Mouse (Mus musculus) midbrain, embryonic 12.5 days (tissue): ENCODE measurements around the gene Lsm11. TPM values are rescaled to one million over a fixed set of nuclear protein-coding genes. Genes with fewer than 3 reads are reported as not detected.
A peak's percentile ranks its signal among the peaks of the same experiment; 100 is the strongest.

ENCODE experiments used
- ATAC-seq: fragments of 200-750 bp; cut with Nextera tagmentation; 2 replicates; pipeline ENCODE4 v1.8.0; 2017; ENCODE audit warnings: low read depth, moderate TSS enrichment, moderate library complexity; ENCODE audit not compliant: low FRiP score
- H3K27ac ChIP-seq: fragments of 300-500 bp; sonication (generic); replicated peaks from 2 replicates; pipeline ENCODE4 v1.5.1; 2016; ENCODE audit warnings: mild to moderate bottlenecking
- H3K27me3 ChIP-seq: fragments of 300-500 bp; sonication (generic); 2 replicates; pipeline ENCODE4 v1.6.1; 2016; ENCODE audit warnings: mild to moderate bottlenecking
- H3K36me3 ChIP-seq: fragments of 300-500 bp; sonication (generic); 2 replicates; pipeline ENCODE4 v1.6.1; 2016
- H3K4me1 ChIP-seq: fragments of 300-500 bp; sonication (generic); 2 replicates; pipeline ENCODE4 v1.6.1; 2016
- H3K4me2 ChIP-seq: fragments of 300-500 bp; sonication (generic); replicated peaks from 2 replicates; pipeline ENCODE4 v1.6.1; 2016; ENCODE audit warnings: mild to moderate bottlenecking, moderate library complexity
- H3K4me3 ChIP-seq: fragments of 300-500 bp; sonication (generic); 2 replicates; pipeline ENCODE4 v1.5.1; 2016; ENCODE audit warnings: mild to moderate bottlenecking
- H3K9ac ChIP-seq: fragments of 300-500 bp; sonication (generic); replicated peaks from 2 replicates; pipeline ENCODE4 v1.6.1; 2016; ENCODE audit warnings: mild to moderate bottlenecking, moderate library complexity
- H3K9me3 ChIP-seq: fragments of 300-500 bp; sonication (generic); 2 replicates; pipeline ENCODE4 v1.6.1; 2016; ENCODE audit warnings: mild to moderate bottlenecking
- WGBS: fragments of 180-500 bp; shearing (Covaris S2); methylation state at CpG from one replicate; pipeline ENCODE4 v1.1.7; 2016; 5-methylcytosine and 5-hydroxymethylcytosine counted together
- polyA plus RNA-seq: library from polyadenylated mRNA; unstranded; fragments of >200 nt; fragmentation: Nextera tagmentation; extraction: Ambion mirVana; gene quantifications from 2 replicates; pipeline ENCODE4 v1.2.1, GENCODE M21; 2016

Lsm11 gene
- polyA plus RNA-seq, 1 experiment from 2014 or later, result 13.9 TPM

DNA sequence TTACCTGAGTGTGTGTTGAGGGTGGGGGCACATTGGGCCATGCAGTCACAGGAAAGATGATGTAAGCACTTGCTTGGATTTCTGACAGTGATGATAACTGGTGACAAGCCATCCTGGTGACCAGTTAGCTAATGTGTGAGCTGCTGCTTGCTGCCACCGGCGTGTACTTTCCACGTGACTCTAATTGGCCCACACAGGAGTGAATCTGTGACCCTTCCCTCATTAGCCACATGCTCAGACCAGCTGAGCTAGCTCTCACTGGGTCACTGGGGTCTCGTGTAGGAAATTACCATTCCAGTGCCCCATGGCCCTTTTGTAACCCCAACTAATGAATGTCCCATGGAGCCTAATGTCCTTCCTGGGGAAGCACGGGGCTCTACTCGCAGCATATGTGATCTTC, 19.3 kb downstream of the Lsm11 start:
- Histone ChIP-seq H3K9me3 (no peaks in the 10 kb centered on the region), H3K27ac (peak overlapping the region; percentile 70), H3K4me2 (no peak overlapping the region), H3K9ac (no peak overlapping the region), H3K4me1 (peaks cover 8% of the 10 kb centered on the region), H3K4me3 (no peak overlapping the region), H3K27me3 (no peaks in the 10 kb centered on the region), H3K36me3 (peaks cover 7% of the 10 kb centered on the region; the same call in 1 of the 2 replicates)
- ATAC-seq, result peak; percentile 36; the same call in 1 of the 2 replicates
- 52% methylated on average over 6 of the region's 6 CpGs for WGBS

DNA sequence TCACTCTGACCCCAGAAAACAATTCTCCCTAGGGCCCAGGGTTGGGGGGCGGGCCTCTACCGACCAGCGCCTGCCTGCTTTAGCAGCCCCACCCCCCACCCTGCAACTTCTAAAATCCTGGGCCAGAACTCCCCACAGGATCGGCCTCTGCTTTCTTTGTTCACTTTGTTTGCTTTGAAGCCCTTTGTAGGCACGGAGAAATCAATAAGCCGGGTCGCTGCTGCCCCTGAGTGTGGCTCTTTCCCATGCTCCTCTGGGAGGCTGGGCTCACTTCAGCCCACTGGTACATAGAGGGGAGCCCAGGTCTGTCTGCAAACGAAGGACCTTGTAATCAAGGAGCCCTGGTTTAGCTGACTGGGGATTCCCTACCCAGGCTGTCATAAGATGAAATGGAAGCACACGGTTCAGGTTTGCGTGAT, 23.2 kb downstream of the Lsm11 start:
- Histone ChIP-seq H3K4me3 (no peak overlapping the region), H3K27ac (peak overlapping the region; percentile 77), H3K27me3 (no peaks in the 10 kb centered on the region), H3K9me3 (no peaks in the 10 kb centered on the region), H3K4me2 (peak overlapping the region; percentile 40), H3K36me3 (no peaks in the 10 kb centered on the region), H3K9ac (no peak overlapping the region), H3K4me1 (peaks cover 8% of the 10 kb centered on the region)
- ATAC-seq, result peak; percentile 75
- 4% methylated on average over 10 of the region's 10 CpGs for WGBS

DNA sequence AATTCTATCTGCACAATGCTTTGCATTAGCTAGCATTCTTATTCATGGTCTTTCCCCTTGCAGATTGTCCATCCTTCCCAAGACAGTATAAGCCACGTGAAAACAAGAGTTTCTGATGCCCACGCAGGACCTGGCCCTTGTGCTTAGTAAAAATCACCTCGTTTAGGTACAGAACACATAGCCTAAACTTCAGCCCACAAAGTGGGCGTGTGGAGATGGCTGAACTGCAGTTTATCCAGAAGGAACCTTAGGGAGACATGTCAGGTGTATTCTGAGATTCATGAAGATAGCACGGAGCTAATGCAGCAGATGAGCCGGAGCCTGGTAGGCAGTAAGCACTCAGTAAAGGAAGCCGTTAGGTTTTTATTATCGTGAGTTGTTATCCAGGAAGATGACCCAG, 23.7 kb downstream of the Lsm11 start:
- H3K9ac ChIP-seq, result no peak overlapping the region
- no peaks in the 10 kb centered on the region for H3K27me3 ChIP-seq
- no peaks in the 10 kb centered on the region for H3K9me3 ChIP-seq
- no peak for ATAC-seq
- peaks cover 6% of the 10 kb centered on the region for H3K4me1 ChIP-seq
- no peaks in the 10 kb centered on the region for H3K36me3 ChIP-seq
- peak overlapping the region; percentile 77 for H3K27ac ChIP-seq
- WGBS, result 37% methylated on average over 8 of the region's 8 CpGs
- no peak overlapping the region for H3K4me3 ChIP-seq
- H3K4me2 ChIP-seq, result peak overlapping the region; percentile 40

DNA sequence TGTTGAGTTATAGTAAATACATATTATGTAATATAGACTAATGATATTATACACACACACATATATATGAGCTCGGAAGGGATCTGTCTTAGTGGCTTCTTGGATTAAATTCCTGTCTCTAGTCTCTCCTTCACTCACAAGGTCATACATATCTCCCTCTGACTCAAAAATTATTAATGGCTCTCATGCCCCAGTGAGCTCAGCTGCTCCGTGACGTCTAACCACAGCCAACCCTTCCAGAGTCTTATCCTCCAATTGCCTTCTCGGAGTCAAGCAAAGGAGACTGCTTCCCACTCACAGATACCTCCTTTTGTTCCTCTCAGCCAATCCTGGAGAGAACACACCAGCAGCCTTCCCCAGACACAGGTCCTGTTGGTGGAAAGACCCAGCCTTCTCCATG, 25.9 kb downstream of the Lsm11 start:
- H3K9ac ChIP-seq, result no peak overlapping the region
- H3K4me2 ChIP-seq, result no peak overlapping the region
- H3K4me1 ChIP-seq, result peaks cover 6% of the 10 kb centered on the region
- no peak overlapping the region for H3K4me3 ChIP-seq
- 83% methylated on average over 4 of the region's 4 CpGs for WGBS
- no peaks in the 10 kb centered on the region for H3K27me3 ChIP-seq
- H3K36me3 ChIP-seq, result no peaks in the 10 kb centered on the region
- no peak overlapping the region for H3K27ac ChIP-seq
- ATAC-seq, result no peak
- H3K9me3 ChIP-seq, result no peaks in the 10 kb centered on the region

DNA sequence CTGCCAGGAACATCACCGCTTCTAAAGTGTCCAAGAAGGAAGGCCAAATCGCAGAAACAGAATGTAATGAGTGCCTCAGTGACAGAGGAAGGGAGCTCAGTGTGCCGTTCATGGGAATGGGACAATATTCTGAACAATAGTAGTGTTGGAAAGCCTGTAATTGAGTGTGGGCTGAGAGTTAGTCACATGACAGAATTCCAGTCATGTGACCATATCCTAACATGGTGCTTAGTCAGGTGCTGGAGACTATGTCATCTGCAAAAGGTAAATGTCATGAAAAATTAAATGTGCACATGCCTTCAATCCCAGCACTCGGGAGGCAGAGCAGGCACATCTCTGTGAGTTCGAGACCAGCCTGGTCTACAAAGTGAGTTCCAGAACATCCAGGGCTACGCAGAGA, 26.7 kb downstream of the Lsm11 start:
- Histone ChIP-seq H3K4me2 (no peak overlapping the region), H3K36me3 (no peaks in the 10 kb centered on the region), H3K4me1 (peaks cover 6% of the 10 kb centered on the region), H3K9me3 (no peaks in the 10 kb centered on the region), H3K9ac (no peak overlapping the region), H3K4me3 (no peak overlapping the region), H3K27me3 (no peaks in the 10 kb centered on the region), H3K27ac (no peak overlapping the region)
- no peak for ATAC-seq
- 93% methylated on average over 6 of the region's 6 CpGs for WGBS

DNA sequence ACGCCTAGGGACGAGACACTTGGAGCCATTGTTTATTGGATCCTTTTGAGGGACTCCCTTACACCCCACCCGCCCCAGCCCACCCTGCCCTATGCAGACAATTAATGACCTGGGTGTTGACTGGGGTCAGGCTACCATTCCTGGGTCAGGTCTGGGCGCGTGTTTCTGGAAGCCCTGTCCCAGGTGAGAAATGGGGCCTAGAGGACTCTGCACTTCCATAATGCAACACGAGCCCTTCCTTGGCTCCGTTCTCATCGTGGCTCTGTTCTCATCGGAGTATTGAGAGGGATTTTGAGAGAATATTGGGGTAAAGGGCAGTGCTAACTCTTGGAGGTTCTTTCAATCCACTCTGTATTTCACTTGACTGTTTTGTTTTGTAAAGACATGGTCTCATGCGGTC, 28.5 kb downstream of the Lsm11 start:
- ATAC-seq, result no peak
- H3K4me2 ChIP-seq, result no peak overlapping the region
- no peak overlapping the region for H3K27ac ChIP-seq
- no peak overlapping the region for H3K4me3 ChIP-seq
- 88% methylated on average over 10 of the region's 10 CpGs for WGBS
- H3K4me1 ChIP-seq, result no peaks in the 10 kb centered on the region; the same call in 1 of the 2 replicates
- H3K36me3 ChIP-seq, result 0 out of 2 replicates have a peak, but pooled peaks cover 8% of the 10 kb centered on the region
- no peak overlapping the region for H3K9ac ChIP-seq
- H3K9me3 ChIP-seq, result no peaks in the 10 kb centered on the region
- H3K27me3 ChIP-seq, result no peaks in the 10 kb centered on the region

DNA sequence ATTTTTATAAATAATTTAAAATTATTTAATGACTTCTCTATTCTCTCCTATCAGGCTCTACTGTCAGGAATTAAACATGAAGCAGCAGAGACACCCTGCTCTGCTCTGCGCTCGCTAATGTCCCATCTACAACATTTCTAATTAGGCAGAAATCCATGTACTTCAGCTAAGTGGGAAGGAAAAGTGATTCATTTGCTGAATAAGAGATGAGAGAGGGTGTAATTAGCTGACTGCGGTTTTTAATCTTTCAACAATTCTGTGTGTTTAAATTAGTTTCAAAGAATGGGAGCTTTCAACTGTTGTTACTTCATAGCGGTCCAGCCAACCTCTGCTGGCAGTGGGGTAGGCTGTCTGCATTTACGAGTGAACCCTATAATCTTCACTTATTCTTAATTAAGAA, 34.0 kb downstream of the Lsm11 start:
- no peak overlapping the region for H3K4me2 ChIP-seq
- H3K4me3 ChIP-seq, result no peak overlapping the region
- H3K9me3 ChIP-seq, result no peaks in the 10 kb centered on the region
- WGBS, result 90% methylated on average over 5 of the region's 5 CpGs
- H3K27ac ChIP-seq, result no peak overlapping the region
- no peaks in the 10 kb centered on the region for H3K4me1 ChIP-seq
- no peaks in the 10 kb centered on the region for H3K27me3 ChIP-seq
- no peak overlapping the region for H3K9ac ChIP-seq
- no peak for ATAC-seq
- peaks cover 46% of the 10 kb centered on the region for H3K36me3 ChIP-seq

DNA sequence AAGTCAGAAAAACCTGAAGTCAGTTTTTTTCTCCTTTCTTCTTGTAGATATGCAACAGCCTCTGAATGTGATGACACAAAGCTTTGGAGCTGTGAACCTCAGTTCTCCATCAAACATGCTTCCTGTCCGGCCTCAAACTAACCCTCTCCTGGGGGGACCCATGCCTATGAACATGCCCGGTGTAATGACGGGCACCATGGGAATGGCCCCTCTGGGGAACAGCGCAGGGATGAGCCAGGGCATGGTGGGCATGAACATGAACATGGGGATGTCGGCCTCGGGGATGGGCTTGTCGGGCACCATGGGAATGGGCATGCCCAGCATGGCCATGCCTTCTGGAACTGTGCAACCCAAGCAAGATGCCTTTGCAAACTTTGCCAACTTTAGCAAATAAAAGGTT, 35.8 kb downstream of the Lsm11 start:
- Histone ChIP-seq H3K4me2 (no peak overlapping the region), H3K36me3 (peaks cover 47% of the 10 kb centered on the region), H3K9ac (no peak overlapping the region), H3K27ac (no peak overlapping the region), H3K9me3 (no peaks in the 10 kb centered on the region), H3K4me3 (no peak overlapping the region), H3K27me3 (no peaks in the 10 kb centered on the region), H3K4me1 (no peaks in the 10 kb centered on the region)
- no peak for ATAC-seq
- WGBS, result over 99% methylated on average over 7 of the region's 7 CpGs

DNA sequence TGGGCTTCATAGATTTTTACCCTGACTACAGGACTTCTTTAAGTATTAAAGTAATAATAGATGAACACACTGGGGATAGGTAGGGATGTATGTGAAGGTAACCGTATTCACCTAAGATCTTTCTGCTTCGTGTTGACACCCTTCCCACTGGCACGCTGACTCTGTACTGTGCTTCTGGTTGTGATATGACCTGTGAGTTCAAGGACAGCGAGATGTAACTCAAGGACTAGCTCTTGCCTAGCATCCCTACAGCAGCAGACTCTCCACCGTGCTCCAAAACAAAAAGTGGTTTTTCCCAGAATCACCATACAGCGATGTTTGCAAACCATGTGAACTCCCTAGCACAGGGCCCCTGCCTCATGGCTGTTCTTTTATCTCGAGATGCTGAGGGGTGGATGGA, 36.7 kb downstream of the Lsm11 start:
- 90% methylated on average over 7 of the region's 7 CpGs for WGBS
- no peak overlapping the region for H3K4me2 ChIP-seq
- H3K27me3 ChIP-seq, result no peaks in the 10 kb centered on the region
- H3K4me3 ChIP-seq, result no peak overlapping the region
- H3K4me1 ChIP-seq, result no peaks in the 10 kb centered on the region
- peaks cover 55% of the 10 kb centered on the region for H3K36me3 ChIP-seq
- no peak for ATAC-seq
- no peaks in the 10 kb centered on the region for H3K9me3 ChIP-seq
- no peak overlapping the region for H3K27ac ChIP-seq
- H3K9ac ChIP-seq, result no peak overlapping the region

DNA sequence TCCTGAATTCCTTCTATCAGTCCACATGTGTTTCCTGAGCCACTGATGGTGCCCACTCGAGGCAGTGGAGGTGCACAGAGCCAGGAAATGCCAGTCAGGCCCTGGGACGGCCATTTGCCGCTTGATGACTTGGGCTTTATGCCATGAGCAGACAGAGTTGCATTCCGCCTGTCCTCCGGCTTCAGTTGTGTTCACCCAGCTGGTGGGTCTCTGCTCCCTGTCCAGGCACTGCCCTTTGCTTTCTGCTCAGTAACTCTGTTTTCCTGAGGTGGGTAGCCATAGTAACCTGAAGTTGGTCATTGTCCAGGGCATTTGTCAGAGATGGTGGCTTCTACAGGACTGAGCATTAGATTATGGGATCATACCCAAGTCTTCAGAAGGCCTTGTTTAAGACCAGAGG, 37.4 kb downstream of the Lsm11 start:
- Histone ChIP-seq H3K4me2 (no peak overlapping the region), H3K9me3 (no peaks in the 10 kb centered on the region), H3K36me3 (peaks cover 55% of the 10 kb centered on the region), H3K27ac (no peak overlapping the region), H3K9ac (no peak overlapping the region), H3K4me1 (no peaks in the 10 kb centered on the region), H3K27me3 (no peaks in the 10 kb centered on the region), H3K4me3 (no peak overlapping the region)
- no peak for ATAC-seq
- WGBS, result 89% methylated on average over 5 of the region's 5 CpGs

DNA sequence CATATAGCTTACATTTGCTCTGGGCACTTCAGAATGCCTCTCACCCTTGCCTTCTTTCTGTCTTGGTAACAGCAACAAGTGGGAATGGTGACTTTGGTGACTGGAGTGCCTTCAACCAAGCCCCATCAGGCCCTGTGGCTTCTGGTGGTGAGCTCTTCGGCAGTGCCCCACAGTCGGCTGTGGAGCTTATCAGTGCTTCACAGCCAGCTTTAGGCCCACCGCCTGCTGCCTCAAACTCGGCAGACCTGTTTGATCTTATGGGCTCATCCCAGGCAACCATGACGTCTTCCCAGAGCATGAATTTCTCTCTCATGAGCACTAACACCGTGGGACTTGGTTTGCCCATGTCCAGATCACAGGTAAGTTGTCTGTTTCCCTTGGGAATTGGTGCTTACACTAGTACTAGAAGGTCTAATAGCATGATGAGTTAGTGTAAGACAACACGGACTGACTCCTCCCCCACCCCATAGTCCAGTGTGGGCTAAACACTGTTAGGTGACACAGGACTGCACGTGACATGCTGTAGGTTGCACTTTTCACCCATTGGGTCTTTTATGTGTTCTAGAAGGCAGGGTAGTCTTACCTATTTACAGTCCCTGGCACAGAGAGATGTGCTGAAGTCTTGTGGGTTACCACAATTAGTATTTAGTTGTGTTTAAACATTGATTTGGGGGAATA, 38.5 kb downstream of the Lsm11 start:
- Histone ChIP-seq H3K4me1 (no peaks in the 10 kb centered on the region), H3K9ac (no peak overlapping the region), H3K4me2 (no peak overlapping the region), H3K9me3 (no peaks in the 10 kb centered on the region), H3K27ac (no peak overlapping the region), H3K27me3 (no peaks in the 10 kb centered on the region), H3K36me3 (peaks cover 48% of the 10 kb centered on the region), H3K4me3 (no peak overlapping the region)
- WGBS, result 94% methylated on average over 8 of the region's 8 CpGs
- no peak for ATAC-seq

DNA sequence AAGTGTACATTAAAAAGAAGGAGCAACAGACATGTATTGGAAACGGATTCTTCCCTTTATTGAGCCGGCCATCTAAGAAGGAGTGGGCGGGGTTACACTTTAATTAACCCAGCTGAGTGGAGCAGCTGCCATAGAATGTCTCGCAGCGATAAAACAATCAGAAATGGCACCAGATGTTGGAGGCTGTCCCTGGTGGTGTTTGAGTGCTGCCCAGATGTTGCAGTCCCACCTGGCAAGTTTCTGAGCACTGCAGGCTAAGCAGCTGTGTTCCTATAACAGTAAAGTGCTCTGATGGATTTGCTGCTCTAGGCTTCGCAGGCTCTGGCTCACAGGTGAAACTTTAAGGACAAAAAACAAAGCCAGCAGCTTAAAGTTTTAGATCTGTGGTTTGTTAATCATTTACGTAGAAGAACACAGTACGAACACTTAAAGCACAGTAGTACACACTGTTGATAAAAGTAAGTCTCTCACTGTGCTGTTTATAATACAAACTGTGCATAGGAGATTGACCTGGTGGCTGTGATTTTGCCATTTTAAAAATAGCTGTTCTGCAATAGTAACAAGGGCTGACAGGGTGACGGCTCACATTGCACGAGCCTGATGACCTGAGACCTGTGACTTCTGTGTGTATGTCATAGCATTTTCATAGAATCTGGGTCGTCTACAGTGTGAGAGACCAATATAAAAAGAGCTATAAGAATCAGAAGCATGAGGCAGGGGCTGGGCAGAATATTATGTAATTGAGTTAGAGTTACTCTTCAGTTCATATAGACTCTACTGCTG, 44.3 kb downstream of the Lsm11 start:
- ATAC-seq, result no peak
- Histone ChIP-seq H3K27ac (no peak overlapping the region), H3K4me2 (no peak overlapping the region), H3K9me3 (no peaks in the 10 kb centered on the region), H3K4me1 (no peaks in the 10 kb centered on the region), H3K4me3 (no peak overlapping the region), H3K36me3 (peaks cover 22% of the 10 kb centered on the region), H3K9ac (no peak overlapping the region), H3K27me3 (no peaks in the 10 kb centered on the region)
- 77% methylated on average over 11 of the region's 11 CpGs for WGBS
